Mouse (Mus musculus) frontal cortex, adult 2 months (tissue): Measurements from ENCODE around the gene Gm14288. TPM values are rescaled to one million over a fixed set of nuclear protein-coding genes. Genes with fewer than 3 reads are reported as not detected.
"Not testable (repeated sequence)": the region's sequence is repeated elsewhere in the genome, so short reads cannot be mapped to it uniquely, and the experiment has no call there.

Experiments used
- DNase-seq, 2 experiments: peaks; one replicate each; pipeline ENCODE4 v3.0.0; 2022; ENCODE audit warnings: low spot score in 1 of 2; ENCODE audit errors: extremely low spot score in 1 of 2
- polyA plus RNA-seq: library from polyadenylated mRNA; depleted of rRNA; stranded (reverse); fragments of >200 nt; gene quantifications from 2 replicates; pipeline ENCODE4 v1.2.3, GENCODE M21; 2012; rRNA removed

Gm14288 gene
- polyA plus RNA-seq: 6.7 and 7.2 TPM in 2 replicates

- not testable (repeated sequence) for DNase-seq
These were observed at the start of gene Gm14288 for GRCm38 (mm10) chr2:175800993-175801392. Gm14288 (minus strand) TSS chr2:175801093.

- DNase-seq: not testable (repeated sequence)
These were observed 59.7 kb downstream of the Gm14288 start, which contains the start of gene Gm2007 for GRCm38 (mm10) chr2:175741237-175741636. Gm2007 (plus strand) TSS chr2:175741537.

Other genes starting within 250 kb of the Gm14288 start
- gene Gm11007, start 157.1 kb downstream of the Gm14288 start, polyA plus RNA-seq: not detected in 2 replicates
- gene Zfp969, start 97.4 kb downstream of the Gm14288 start, polyA plus RNA-seq: not detected in 2 replicates
- gene Gm2007, start 59.6 kb downstream of the Gm14288 start, polyA plus RNA-seq: not detected in 2 replicates
- gene Gm6710, start 68.1 kb upstream of the Gm14288 start, polyA plus RNA-seq: 7.3 and 8.9 TPM in 2 replicates
- 3.8 and 5.5 TPM in 2 replicates for gene Zfp966, start 130.0 kb upstream of the Gm14288 start, polyA plus RNA-seq
- 12.8 and 15.9 TPM in 2 replicates for gene Gm2026, start 164.2 kb upstream of the Gm14288 start, polyA plus RNA-seq